Mouse (Mus musculus) forebrain, embryonic 13.5 days (tissue): ENCODE results near the gene Ank3. TPM values are rescaled to one million over a fixed set of nuclear protein-coding genes. Genes with fewer than 3 reads are reported as not detected.
A peak's percentile ranks its signal among the peaks of the same experiment; 100 is the strongest.

Experiments
- ATAC-seq: fragments of 200-750 bp; cut with Nextera tagmentation; 2 replicates; pipeline ENCODE4 v1.8.0; 2017
- H3K27ac ChIP-seq: fragments of 300-500 bp; sonication (generic); 2 replicates; pipeline ENCODE4 v1.5.1; 2015; ENCODE audit warnings: inconsistent platforms, mild to moderate bottlenecking, moderate library complexity
- H3K27me3 ChIP-seq: fragments of 300-500 bp; sonication (generic); 2 replicates; pipeline ENCODE4 v1.6.1; 2015; ENCODE audit warnings: mild to moderate bottlenecking, inconsistent platforms
- H3K36me3 ChIP-seq: fragments of 300-500 bp; sonication (generic); 2 replicates; pipeline ENCODE4 v1.6.1; 2015; ENCODE audit warnings: mild to moderate bottlenecking, inconsistent platforms; ENCODE audit not compliant: poor library complexity, severe bottlenecking
- H3K4me1 ChIP-seq: fragments of 300-500 bp; sonication (generic); 2 replicates; pipeline ENCODE4 v1.6.1; 2015; ENCODE audit warnings: inconsistent platforms
- H3K4me2 ChIP-seq: fragments of 300-500 bp; sonication (generic); 2 replicates; pipeline ENCODE4 v1.6.1; 2015; ENCODE audit warnings: inconsistent platforms, mild to moderate bottlenecking, moderate library complexity
- H3K4me3 ChIP-seq: fragments of 300-500 bp; sonication (generic); 2 replicates; pipeline ENCODE4 v1.5.1; 2015; ENCODE audit warnings: mild to moderate bottlenecking, inconsistent platforms
- H3K9ac ChIP-seq: fragments of 300-500 bp; sonication (generic); 2 replicates; pipeline ENCODE4 v1.6.1; 2015; ENCODE audit warnings: mild to moderate bottlenecking, inconsistent platforms
- H3K9me3 ChIP-seq: fragments of 300-500 bp; sonication (generic); replicated peaks from 2 replicates; pipeline ENCODE4 v1.6.1; 2016; ENCODE audit warnings: inconsistent platforms
- WGBS: fragments of 180-500 bp; shearing (Covaris S2); methylation state at CpG from one replicate; pipeline ENCODE4 v1.1.7; 2015; 5-methylcytosine and 5-hydroxymethylcytosine counted together
- polyA plus RNA-seq: library from polyadenylated mRNA; unstranded; fragments of >200 nt; fragmentation: Nextera tagmentation; extraction: Ambion mirVana; gene quantifications from 2 replicates; pipeline ENCODE4 v1.2.1, GENCODE M21; 2015

Ank3 gene
- polyA plus RNA-seq, 1 experiment from 2014 or later = 63.5 TPM

- no peak for ATAC-seq
Measured at GRCm38 (mm10) chr10:69373796-69374550, 24.6 kb upstream of the Ank3 start.

GRCm38 (mm10) chr10:69375154-69375553 is 23.4 kb upstream of the Ank3 start:
- H3K9ac ChIP-seq = no peak overlapping the region
- 61% methylated on average over 7 of the region's 7 CpGs for WGBS
- H3K4me2 ChIP-seq = no peak overlapping the region
- no peak overlapping the region for H3K27ac ChIP-seq
- H3K27me3 ChIP-seq = no peaks in the 10 kb centered on the region
- no peaks in the 10 kb centered on the region for H3K36me3 ChIP-seq
- no peaks in the 10 kb centered on the region; the same call in 1 of the 2 replicates for H3K4me1 ChIP-seq
- H3K4me3 ChIP-seq = no peak overlapping the region
- no peak for ATAC-seq
- H3K9me3 ChIP-seq = no peaks in the 10 kb centered on the region

More at GRCm38 (mm10) chr10:69373796-69374550, 24.6 kb upstream of the Ank3 start:
- H3K9me3 ChIP-seq = no peaks in the 10 kb centered on the region
- H3K4me2 ChIP-seq = no peak overlapping the region
- H3K27ac ChIP-seq = no peak overlapping the region
- no peak overlapping the region for H3K4me3 ChIP-seq
- no peak overlapping the region for H3K9ac ChIP-seq
- H3K27me3 ChIP-seq = no peaks in the 10 kb centered on the region
- no peaks in the 10 kb centered on the region for H3K36me3 ChIP-seq
- 48% methylated on average over 10 of the region's 10 CpGs for WGBS
- H3K4me1 ChIP-seq = no peaks in the 10 kb centered on the region; the same call in 1 of the 2 replicates

DNA sequence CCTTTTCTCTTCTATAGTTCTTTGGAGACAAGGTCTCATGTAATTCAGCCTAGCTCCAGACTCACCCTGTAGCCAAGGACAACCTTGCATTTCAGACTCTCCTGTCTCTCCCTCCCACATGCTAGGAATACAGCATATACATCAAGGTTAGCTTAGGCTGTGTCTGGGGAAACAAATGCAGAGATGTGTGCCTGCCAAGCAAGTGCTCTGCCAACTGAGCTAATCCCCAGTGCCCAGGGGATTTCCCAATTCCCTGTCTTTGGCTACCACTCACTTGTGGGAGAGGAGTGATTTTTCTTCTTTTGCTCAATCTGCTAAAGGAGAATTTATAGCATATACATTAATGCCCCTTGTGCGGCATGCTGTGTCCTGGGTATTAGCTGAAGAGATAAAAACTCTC is 15.4 kb upstream of the Ank3 start:
- Histone ChIP-seq H3K4me2 (no peak overlapping the region), H3K36me3 (no peaks in the 10 kb centered on the region), H3K9me3 (no peaks in the 10 kb centered on the region), H3K9ac (no peak overlapping the region), H3K27ac (no peak overlapping the region), H3K4me3 (no peak overlapping the region), H3K4me1 (no peaks in the 10 kb centered on the region), H3K27me3 (no peaks in the 10 kb centered on the region)
- ATAC-seq = no peak
- WGBS = 88% methylated on average over 1 of the region's 1 CpGs

GRCm38 (mm10) chr10:69384640-69385039 is 13.9 kb upstream of the Ank3 start:
- H3K9ac ChIP-seq = no peak overlapping the region
- no peak overlapping the region for H3K4me2 ChIP-seq
- H3K27me3 ChIP-seq = no peaks in the 10 kb centered on the region
- H3K36me3 ChIP-seq = no peaks in the 10 kb centered on the region
- no peak overlapping the region for H3K4me3 ChIP-seq
- no peak overlapping the region for H3K27ac ChIP-seq
- no peaks in the 10 kb centered on the region for H3K9me3 ChIP-seq
- WGBS = 89% methylated on average over 11 of the region's 11 CpGs
- H3K4me1 ChIP-seq = no peaks in the 10 kb centered on the region
- no peak for ATAC-seq

DNA sequence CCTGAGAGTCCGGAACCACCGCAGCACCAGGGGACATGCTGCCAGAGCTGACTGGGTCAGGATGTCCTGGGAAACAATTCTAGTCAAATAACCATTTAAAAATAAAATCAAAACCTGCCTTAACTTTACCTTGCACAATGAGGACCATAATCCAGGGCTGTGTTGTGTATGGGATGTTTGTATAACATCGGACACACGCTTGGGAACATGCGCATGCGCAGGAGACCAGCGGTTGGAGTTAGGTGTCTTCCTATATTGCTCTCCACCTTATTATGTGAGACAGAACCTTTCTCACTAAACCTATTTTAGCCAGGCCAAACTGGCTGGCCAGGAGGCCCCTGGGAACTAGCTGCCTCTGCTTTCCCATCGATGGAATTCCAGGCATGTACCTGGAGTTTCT is 13.4 kb upstream of the Ank3 start:
- no peaks in the 10 kb centered on the region for H3K36me3 ChIP-seq
- H3K27ac ChIP-seq = no peak overlapping the region
- H3K9ac ChIP-seq = no peak overlapping the region
- H3K4me2 ChIP-seq = no peak overlapping the region
- no peaks in the 10 kb centered on the region for H3K9me3 ChIP-seq
- ATAC-seq = no peak
- H3K27me3 ChIP-seq = no peaks in the 10 kb centered on the region
- H3K4me1 ChIP-seq = no peaks in the 10 kb centered on the region
- no peak overlapping the region for H3K4me3 ChIP-seq
- 94% methylated on average over 8 of the region's 8 CpGs for WGBS

DNA sequence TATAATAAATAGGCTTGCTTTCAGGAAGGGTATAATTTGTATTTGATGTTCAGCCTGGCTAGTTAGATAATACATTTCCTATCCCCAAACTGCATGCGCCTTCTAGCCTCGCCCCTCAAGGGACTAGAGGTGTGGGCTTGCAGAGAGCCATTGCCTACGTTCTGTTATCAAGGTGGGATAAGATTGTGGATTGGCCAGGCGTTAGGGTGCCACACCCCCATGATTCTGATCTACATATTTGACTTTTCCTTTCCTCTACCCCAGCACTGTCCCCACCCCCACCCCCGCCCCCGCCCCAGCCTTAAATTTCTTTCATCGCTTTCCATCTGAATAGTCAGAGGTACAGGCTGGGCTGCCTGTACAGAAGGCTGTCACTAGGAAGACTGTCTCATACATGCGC is 11.8 kb upstream of the Ank3 start:
- H3K4me2 ChIP-seq = no peak overlapping the region
- H3K27me3 ChIP-seq = no peaks in the 10 kb centered on the region
- H3K4me3 ChIP-seq = no peak overlapping the region
- no peak overlapping the region for H3K9ac ChIP-seq
- no peak overlapping the region for H3K27ac ChIP-seq
- WGBS = 87% methylated on average over 8 of the region's 8 CpGs
- ATAC-seq = no peak
- H3K4me1 ChIP-seq = no peaks in the 10 kb centered on the region
- no peaks in the 10 kb centered on the region for H3K9me3 ChIP-seq
- H3K36me3 ChIP-seq = no peaks in the 10 kb centered on the region

DNA sequence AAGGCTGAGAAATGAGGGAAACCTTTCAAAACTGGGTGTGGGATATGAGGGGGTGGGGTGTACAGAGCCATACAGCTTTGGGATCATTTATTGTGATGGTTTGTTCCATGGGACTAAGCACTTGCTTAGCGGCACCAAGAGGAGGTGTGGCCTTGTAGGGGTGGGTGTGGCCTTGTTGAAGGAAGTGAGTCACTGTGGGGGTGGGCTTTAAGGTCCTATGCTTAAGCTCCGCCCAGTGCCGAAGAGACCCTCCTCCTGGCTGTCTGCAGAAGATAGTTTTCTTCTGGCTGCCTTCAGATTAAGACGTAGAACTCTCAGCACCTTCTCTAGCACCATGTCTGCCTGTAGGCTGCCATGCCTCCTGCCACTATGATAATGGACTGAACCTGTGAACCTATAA is 9.1 kb upstream of the Ank3 start:
- no peaks in the 10 kb centered on the region for H3K4me1 ChIP-seq
- no peak overlapping the region for H3K4me3 ChIP-seq
- no peaks in the 10 kb centered on the region for H3K9me3 ChIP-seq
- no peak for ATAC-seq
- 90% methylated on average over 4 of the region's 4 CpGs for WGBS
- no peak overlapping the region for H3K27ac ChIP-seq
- no peak overlapping the region for H3K4me2 ChIP-seq
- H3K27me3 ChIP-seq = no peaks in the 10 kb centered on the region
- no peak overlapping the region for H3K9ac ChIP-seq
- H3K36me3 ChIP-seq = no peaks in the 10 kb centered on the region

- peaks cover 61% of the 10 kb centered on the region for H3K27me3 ChIP-seq
- peak overlapping the region; percentile 64 for H3K9ac ChIP-seq
- H3K4me3 ChIP-seq = peak overlapping the region; percentile 55
- H3K4me2 ChIP-seq = peak overlapping the region; percentile 99
- peak; percentile 24 for ATAC-seq
- under 1% methylated on average over 26 of the region's 26 CpGs for WGBS
- H3K27ac ChIP-seq = no peak overlapping the region
- H3K4me1 ChIP-seq = peaks cover 25% of the 10 kb centered on the region
- no peaks in the 10 kb centered on the region for H3K36me3 ChIP-seq
- no peaks in the 10 kb centered on the region for H3K9me3 ChIP-seq
Measured at GRCm38 (mm10) chr10:69398197-69398762, 293 bp upstream of the Ank3 start.

- H3K4me3 ChIP-seq = peak overlapping the region; percentile 55
- no peak for ATAC-seq
- H3K4me2 ChIP-seq = peak overlapping the region; percentile 99
- H3K4me1 ChIP-seq = peaks cover 25% of the 10 kb centered on the region
- no peaks in the 10 kb centered on the region for H3K9me3 ChIP-seq
- 0 out of 2 replicates have a peak overlapping the region, but pooled peaks have one; percentile 64 for H3K9ac ChIP-seq
- H3K36me3 ChIP-seq = no peaks in the 10 kb centered on the region
- 3% methylated on average over 17 of the region's 17 CpGs for WGBS
- no peak overlapping the region for H3K27ac ChIP-seq
- H3K27me3 ChIP-seq = peaks cover 60% of the 10 kb centered on the region
Measured at GRCm38 (mm10) chr10:69399814-69400385, 1.3 kb downstream of the Ank3 start.

GRCm38 (mm10) chr10:69405431-69405830 is 6.9 kb downstream of the Ank3 start:
- Histone ChIP-seq H3K4me1 (peaks cover 1% of the 10 kb centered on the region), H3K4me3 (no peak overlapping the region), H3K36me3 (no peaks in the 10 kb centered on the region), H3K4me2 (no peak overlapping the region), H3K27me3 (peaks cover 14% of the 10 kb centered on the region), H3K27ac (no peak overlapping the region), H3K9ac (no peak overlapping the region), H3K9me3 (no peaks in the 10 kb centered on the region)
- ATAC-seq = no peak
- WGBS = 85% methylated on average over 4 of the region's 4 CpGs

DNA sequence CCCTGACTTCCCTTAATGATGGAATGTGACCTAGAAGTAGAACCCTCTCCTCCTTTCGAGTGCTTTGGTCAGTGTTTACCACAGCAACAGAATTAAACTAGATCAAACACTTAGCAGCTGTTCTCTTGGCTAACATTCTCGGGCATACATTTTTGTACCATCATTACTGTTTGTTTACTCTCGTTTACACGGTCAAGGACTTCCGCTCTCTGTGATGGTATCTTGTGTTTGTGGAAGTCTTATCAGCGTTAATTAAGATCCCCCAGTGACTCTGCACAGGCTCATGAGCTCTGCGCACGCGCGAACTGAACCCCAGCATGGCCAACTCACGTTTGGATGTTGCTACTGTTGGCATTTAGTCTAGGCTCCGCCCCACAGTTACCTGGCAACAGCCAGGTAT is 16.3 kb downstream of the Ank3 start:
- WGBS = 75% methylated on average over 12 of the region's 12 CpGs
- H3K27me3 ChIP-seq = no peaks in the 10 kb centered on the region
- H3K9ac ChIP-seq = no peak overlapping the region
- H3K4me1 ChIP-seq = no peaks in the 10 kb centered on the region
- H3K4me2 ChIP-seq = no peak overlapping the region
- H3K9me3 ChIP-seq = no peaks in the 10 kb centered on the region
- no peaks in the 10 kb centered on the region for H3K36me3 ChIP-seq
- no peak overlapping the region for H3K27ac ChIP-seq
- H3K4me3 ChIP-seq = no peak overlapping the region
- ATAC-seq = no peak

- H3K36me3 ChIP-seq = no peaks in the 10 kb centered on the region
- no peak overlapping the region for H3K4me2 ChIP-seq
- H3K9ac ChIP-seq = no peak overlapping the region
- WGBS = 90% methylated on average over 8 of the region's 8 CpGs
- no peaks in the 10 kb centered on the region for H3K27me3 ChIP-seq
- no peaks in the 10 kb centered on the region for H3K9me3 ChIP-seq
- H3K4me3 ChIP-seq = no peak overlapping the region
- no peak overlapping the region for H3K27ac ChIP-seq
- no peak for ATAC-seq
- H3K4me1 ChIP-seq = no peaks in the 10 kb centered on the region
Measured at GRCm38 (mm10) chr10:69418716-69419115, 20.1 kb downstream of the Ank3 start.
